Mouse (Mus musculus): ENCODE results near the gene Klrb1f.
"Not testable (repeated sequence)": the region's sequence is repeated elsewhere in the genome, so short reads cannot be mapped to it uniquely, and the experiment has no call there.

The Klrb1f gene

DNA sequence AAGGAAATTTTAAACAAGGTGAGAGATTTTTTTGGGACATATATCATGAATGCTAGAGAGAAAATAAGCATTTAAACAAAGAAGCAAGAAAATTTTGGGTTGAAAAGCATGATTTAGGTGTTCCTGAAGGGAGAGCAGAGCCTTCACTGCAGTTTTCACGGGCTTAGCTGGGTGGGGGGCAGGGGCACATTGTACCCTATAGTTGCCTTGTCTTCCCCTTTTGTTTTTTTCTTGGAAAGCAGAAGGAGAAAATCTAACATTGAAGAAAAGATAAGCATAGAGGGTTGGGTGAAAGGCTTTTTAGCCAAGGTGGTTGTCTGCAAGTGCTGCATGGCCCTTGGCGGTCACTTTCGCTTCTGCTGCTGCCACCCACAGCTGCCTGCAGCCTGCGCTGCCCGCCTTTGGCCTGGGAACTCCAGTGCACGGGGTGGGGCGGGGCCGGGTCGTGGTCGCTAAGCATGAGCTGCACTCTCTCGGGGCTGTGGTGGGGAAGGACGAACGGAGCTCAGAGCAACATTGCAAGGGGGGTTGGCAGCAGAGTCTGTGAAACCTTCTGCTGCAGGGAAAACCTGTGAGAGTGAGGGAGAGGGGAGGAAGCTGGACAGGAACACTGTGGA is 3.3 kb downstream of the Klrb1f start:
- intact Hi-C loops (cut with DNase I): no loop called here

- intact Hi-C loops (cut with DNase I): no loop called here
Measured at GRCm38 (mm10) chr6:129049596-129050251, 4.0 kb downstream of the Klrb1f start.

- intact Hi-C loops (cut with DNase I): no loop called here
Measured at GRCm38 (mm10) chr6:129051086-129051485, 5.4 kb downstream of the Klrb1f start.

DNA sequence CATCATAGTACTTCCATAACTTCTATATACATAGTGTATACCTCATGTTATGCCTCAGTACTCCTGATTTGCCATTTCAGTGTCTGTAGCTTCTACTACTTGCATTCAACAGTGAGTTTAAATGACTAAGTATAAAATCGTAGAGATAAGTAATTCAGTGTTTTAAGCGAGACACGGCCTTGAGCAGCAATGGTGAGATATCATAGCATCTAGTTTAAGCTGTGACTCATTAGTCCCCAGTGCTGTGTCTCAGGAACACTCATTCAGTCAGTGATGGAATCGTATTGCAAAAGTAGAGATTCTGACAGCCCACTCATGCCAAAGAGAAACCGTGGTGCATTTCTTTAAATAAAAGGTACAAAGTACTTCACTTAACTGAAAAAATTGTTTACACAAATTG is 6.0 kb downstream of the Klrb1f start:
- intact Hi-C loops (cut with DNase I): no loop called here

GRCm38 (mm10) chr6:129056237-129056636 is 10.5 kb downstream of the Klrb1f start:
- intact Hi-C loops (cut with DNase I): no loop called here

GRCm38 (mm10) chr6:129058013-129058412 is 12.3 kb downstream of the Klrb1f start:
- intact Hi-C loops (cut with DNase I): no loop called here

DNA sequence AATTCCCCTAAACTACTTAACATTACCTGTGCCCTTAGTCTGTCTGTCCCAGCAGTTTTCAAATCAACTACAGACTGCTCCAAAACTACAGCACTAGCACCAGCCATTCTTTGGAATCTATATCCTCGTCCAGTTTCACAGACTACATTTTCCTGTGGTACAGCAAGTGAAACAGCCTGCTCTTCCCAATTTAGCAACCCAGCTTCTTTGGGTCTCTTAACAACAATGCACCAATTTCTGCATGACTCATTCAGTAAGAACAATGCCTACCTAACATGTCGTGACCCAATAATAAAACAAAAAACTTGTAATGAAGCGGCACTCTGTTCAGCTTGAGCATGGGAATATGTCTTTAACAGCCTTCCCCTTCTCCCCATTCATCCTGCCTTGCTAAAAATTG is 19.7 kb downstream of the Klrb1f start:
- intact Hi-C loops (cut with DNase I): no loop called here

GRCm38 (mm10) chr6:129065857-129066256 is 20.2 kb downstream of the Klrb1f start:
- intact Hi-C loops (cut with DNase I): loop anchor here (1.0 kb wide), 1 partner anchor 212 kb away; no protein-coding TSS in a partner anchor

DNA sequence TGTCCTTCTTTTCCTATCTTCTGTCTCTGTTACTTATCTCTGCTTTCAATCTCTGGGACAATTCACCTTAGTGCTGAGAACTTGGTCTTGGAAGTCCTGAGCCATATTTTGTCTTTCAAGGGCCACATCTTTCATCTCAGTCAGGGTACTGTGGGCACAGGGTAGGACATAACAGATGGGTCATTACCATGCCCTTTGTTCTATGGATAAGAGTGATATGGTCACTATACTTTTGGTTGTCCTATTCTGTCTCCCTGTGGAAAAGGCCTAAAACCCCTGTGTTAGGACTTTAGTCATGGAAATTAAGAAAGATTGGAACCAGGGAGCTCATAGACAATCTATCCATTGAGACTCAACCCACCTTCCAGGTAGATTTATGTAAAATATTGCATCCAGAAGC is 20.8 kb downstream of the Klrb1f start:
- intact Hi-C loops (cut with DNase I): loop anchor here (1.0 kb wide), 1 partner anchor 212 kb away; no protein-coding TSS in a partner anchor

- intact Hi-C loops (cut with DNase I): loop anchor here (1.0 kb wide), 1 partner anchor 213 kb away; no protein-coding TSS in a partner anchor
Measured at GRCm38 (mm10) chr6:129066986-129067385, 21.3 kb downstream of the Klrb1f start.

- intact Hi-C loops (cut with DNase I): no loop called here
Measured at GRCm38 (mm10) chr6:129085098-129085497, 39.4 kb downstream of the Klrb1f start.

- intact Hi-C loops (cut with DNase I): not testable (repeated sequence)
Measured at GRCm38 (mm10) chr6:129086031-129086430, 40.3 kb downstream of the Klrb1f start.

DNA sequence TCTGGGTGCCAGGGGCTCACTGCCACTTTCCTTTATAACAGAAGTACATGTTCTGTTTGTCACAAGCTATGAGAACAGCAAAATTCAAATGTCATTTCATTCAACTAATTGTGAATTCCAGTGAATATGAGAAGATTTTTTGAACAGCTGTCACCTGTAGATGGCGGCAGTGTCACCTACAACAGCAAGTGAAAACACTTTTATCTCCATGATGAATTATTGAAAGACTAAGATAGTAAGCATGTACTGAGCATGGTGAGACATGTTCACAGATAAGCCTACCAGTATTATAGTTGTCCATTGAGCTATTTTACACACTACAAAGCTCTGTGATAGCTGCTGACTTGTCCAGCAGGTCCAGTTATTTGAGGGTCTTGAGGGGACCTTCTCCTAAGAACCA is 42.5 kb downstream of the Klrb1f start:
- intact Hi-C loops (cut with DNase I): no loop called here

- intact Hi-C loops (cut with DNase I): not testable (repeated sequence)
Measured at GRCm38 (mm10) chr6:129088596-129088995, 42.9 kb downstream of the Klrb1f start.

GRCm38 (mm10) chr6:129095166-129095565 is 49.5 kb downstream of the Klrb1f start:
- intact Hi-C loops (cut with DNase I): loop anchor here (5.0 kb wide), 1 partner anchor 147 kb away; no protein-coding TSS in a partner anchor

GRCm38 (mm10) chr6:129097929-129098328 is 52.2 kb downstream of the Klrb1f start:
- intact Hi-C loops (cut with DNase I): loop anchor here (5.0 kb wide), 1 partner anchor 144 kb away; no protein-coding TSS in a partner anchor

DNA sequence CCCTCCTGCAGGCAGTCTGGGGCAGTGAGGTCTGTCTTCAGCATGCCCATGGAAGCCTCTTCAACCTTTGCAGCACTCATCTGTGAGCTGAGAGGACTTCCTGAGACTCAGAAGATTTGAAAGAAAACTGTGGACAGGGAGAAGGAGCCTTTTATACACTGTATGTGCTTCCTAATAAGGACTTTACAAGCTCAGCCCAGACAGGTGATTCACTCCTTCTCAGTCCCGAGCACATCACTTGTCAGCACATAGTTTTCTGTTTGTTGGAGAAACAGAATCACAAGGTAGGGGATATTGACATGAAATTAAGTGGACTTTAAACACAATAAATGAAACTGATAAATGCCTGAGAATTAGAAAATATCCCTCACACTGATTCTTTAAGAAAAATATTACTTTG is 55.1 kb downstream of the Klrb1f start, which contains the start of gene Clec2e:
TSS of gene Clec2e (minus strand) at position 120 of the 400 bp plus-strand sequence.
- intact Hi-C loops (cut with DNase I): not testable (repeated sequence)

DNA sequence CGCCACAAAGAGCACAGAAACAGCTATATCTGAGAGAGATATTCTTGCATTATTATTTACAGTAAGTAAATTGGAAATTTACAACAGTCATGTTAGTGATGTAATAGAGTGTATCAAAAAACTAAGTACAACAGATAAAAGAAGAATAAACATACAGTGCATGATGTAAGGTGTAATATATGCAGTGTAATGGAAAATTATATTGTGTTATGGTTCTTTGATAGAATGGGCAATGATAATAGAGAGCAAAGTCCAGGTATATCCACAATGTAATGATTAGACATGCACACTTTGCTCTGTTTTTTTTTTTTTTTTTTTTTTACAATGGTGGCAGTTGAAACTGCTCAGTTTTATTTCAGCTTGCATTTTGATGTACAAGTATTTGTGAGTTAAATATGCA is 55.9 kb downstream of the Klrb1f start:
- intact Hi-C loops (cut with DNase I): no loop called here

DNA sequence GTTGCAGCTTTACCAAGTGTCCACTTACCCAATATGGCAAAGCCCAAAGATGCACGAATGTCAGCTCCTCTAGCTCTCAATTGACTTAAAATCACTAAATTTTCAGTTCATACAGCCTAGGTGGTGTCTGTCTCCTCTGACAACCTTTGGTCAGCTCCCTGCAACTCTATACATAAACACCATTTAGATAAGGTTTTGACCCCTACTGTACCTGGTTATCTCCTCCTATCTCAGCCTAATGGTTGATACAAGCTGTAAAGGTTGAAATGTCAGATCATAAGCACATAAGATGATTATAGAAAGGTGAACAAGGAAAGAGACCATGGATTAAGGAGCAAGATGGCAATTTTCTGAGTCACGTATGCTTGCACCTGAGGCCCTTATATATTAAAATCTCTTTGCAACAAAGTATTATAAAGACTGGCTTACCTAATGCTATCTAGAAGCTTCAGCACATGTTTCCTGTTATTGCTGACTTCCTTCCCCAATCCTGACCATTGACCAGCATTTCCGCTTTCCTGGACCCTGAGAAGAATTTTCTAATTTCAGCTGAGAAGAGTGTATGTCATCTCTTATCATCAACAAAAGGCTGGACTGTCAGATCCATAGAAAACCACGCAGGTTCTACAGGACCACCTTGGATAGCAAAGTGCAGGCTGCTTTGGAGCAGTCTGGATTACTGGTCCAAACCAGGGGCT is 57.3 kb downstream of the Klrb1f start:
- intact Hi-C loops (cut with DNase I): no loop called here
